Mouse (Mus musculus): Measurements from ENCODE around the gene Akr1c21. TPM values are rescaled to one million over a fixed set of nuclear protein-coding genes. Genes with fewer than 3 reads are reported as not detected.

Gene Akr1c21
- polyA plus RNA-seq (2017; shearing (Covaris generic)), result not detected

GRCm38 (mm10) chr13:4573871-4574270, at the start of gene Akr1c21:
Akr1c21 (plus strand) TSS chr13:4574075.

DNA sequence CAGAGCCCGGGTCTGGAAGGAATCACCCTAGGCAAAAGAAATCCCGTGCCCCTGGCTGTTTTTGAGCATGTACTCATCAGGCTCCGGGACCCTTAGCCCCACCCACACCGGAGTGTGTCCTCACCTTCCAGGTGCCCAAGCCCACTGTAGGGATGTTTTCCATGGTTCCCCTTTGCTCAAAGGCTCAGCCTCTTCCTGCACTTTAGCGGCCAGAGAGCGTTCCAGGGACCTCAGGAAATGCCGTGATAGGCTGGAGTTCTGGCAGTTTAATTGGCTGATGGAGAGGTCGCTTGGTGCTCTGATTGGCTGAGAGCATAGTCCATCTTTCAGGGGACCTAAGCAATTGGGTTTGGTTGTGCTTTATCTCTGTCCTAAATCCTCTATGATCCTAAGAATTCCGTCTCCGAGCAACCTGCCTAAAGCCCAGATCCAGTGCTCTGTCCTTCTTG, 35.1 kb downstream of the Akr1c21 start, which contains the start of gene Akr1e1:
Gene Akr1e1 (minus strand): TSS at position 214 of the 449 bp plus-strand sequence.

Other genes starting within 250 kb of the Akr1c21 start
- gene Akr1c6, start 139.8 kb upstream of the Akr1c21 start, polyA plus RNA-seq (2017; shearing (Covaris generic)), result not detected
- not detected for gene Akr1c20, start 50.7 kb upstream of the Akr1c21 start, polyA plus RNA-seq (2017; shearing (Covaris generic))
- gene Akr1e1, start 35.1 kb downstream of the Akr1c21 start, polyA plus RNA-seq (2017; shearing (Covaris generic)), result 12.4 TPM